Mouse (Mus musculus) fat pad, adult 2 months (tissue): ENCODE results near the gene Gdf5.
"Not testable (repeated sequence)": the region's sequence is repeated elsewhere in the genome, so short reads cannot be mapped to it uniquely, and the experiment has no call there.

Source experiments
- DNase-seq: peaks from one replicate; pipeline ENCODE4 v3.0.0-alpha.2; 2011; ENCODE audit warnings: low read depth, low spot score; ENCODE audit errors: extremely low read depth

The Gdf5 gene

DNA sequence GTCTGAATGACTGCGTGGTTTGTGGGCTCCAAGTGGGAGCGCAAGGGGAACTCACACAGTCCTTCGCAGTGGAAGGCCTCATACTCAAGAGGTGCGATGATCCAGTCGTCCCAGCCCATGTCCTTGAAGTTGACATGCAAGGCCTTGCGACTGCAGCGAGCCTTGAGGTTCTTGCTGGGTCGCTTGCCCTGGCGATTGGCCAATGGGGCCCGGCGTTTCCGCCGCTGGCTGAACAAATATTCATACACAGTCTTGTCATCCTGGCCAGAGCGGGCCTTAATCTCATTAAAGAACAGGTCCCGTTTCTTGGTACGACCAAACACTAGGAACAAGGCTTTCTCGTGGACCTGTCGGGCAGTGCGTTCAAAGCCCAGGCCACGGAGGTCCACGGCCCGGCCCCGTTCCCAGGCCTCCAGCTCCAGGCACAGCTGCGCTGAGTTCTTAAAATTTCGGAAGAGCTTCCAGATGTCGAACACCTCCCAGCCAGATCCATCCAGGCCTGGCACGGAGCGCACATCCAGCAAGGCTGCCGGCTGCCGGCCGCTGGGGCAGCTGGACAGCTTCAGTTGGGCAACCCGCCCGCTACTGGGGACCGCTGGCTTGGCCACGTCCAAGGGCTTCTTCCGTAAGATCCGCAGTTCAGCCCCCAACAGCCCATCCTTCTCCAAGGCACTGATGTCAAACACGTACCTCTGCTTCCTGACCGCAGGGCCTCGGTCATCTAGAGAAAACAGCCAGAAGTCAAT is 3.3 kb downstream of the Gdf5 start:
- no peak for DNase-seq

DNA sequence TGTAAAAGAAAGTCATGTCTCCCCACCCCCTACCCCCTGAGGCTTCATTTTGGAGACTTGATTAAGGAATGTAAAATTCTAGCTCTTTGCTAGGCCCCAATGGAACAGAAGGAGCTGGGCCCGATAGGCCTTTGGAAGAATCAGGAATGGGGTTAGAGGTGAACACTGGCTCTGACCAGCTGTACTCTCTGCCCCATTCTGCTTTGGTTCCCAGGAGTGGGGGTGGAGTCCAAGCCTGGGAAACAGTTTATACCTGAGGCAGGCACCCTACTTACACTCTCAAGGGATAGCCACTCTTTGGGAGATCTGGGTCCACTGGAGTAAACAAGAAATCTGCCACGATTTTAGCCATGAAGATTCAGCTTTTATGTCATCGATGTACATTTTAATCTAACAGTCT is 4.5 kb downstream of the Gdf5 start, which contains the start of gene Gm15557:
TSS of gene Gm15557 (plus strand) at position 48 of the 400 bp plus-strand sequence.
- no peak for DNase-seq

DNA sequence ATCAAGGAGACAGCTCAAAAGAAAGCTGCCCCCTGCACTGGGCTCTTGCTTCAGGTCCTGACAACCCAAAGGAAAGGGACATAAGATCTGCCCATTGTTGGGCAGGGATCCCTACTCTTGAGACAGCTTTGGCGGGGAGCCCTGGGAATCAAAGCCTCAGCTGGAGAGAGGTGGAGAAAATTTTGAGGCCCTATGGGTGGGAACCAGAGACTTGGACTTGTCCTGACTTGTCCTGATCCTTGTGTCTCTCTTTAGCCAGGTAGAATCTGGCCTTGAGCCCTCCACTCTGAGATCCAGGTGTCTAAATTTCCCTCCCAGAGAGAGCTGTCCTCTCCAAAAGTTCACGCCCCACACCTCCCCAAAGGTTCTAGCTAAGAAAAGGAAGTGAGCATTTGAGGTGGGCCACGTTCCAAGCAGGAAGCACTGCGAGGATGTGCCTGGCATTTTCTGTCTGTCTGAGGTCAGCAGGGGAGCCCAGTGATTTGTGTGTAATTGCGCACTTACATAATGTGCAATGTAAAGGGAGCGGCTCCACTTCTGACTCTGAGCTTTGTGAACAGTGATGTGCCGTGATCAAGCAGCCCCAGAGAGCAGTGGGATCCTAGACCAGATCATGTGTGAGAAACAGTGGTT is 5.2 kb downstream of the Gdf5 start:
- DNase-seq, result peak; percentile 90

DNA sequence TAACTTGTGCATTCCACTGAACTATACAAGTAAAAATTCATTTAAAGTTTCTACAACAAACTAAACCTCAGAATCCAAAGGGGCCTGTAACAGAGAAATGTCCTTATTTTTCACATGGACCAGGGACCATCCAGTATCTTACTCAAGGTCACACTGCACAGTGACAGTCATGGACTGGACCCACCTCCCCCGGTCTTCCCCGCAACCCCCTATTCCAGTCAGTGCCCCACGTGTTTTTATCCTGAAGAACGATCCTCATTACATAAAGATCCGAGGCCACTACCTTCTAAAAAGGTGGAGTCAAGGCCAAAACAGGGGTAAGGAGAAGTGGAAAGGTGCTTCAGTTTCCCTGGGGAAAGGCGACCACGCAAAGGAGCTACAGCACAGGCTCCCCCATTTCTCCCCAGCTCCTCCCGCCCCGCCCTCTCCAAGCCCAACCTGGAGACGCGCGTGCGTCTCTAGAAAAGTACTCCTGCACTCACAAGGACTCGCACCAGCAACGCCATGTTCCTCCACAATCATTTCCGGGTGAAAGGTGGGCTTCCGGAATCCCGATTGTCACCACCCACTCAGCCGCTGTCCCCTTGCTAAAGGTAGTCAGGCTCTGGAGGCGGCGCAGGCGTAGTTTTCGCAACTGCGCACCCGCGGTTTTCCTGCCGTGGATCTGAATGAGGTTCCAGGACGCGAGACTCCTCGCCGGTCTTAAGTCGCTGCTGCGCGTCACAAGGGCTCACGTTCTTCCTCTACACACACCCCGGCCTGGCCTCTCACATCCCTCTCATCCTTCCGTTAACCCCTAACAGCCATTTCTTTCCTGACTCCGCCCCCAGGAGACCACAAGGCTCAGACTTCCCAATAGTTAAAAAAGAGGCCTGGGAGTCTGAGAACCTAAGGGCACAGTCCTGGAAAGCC is 15.4 kb downstream of the Gdf5 start, which contains the start of gene Uqcc1:
TSS of gene Uqcc1 (minus strand) at position 780 of the 912 bp plus-strand sequence.
- no peak for DNase-seq

DNA sequence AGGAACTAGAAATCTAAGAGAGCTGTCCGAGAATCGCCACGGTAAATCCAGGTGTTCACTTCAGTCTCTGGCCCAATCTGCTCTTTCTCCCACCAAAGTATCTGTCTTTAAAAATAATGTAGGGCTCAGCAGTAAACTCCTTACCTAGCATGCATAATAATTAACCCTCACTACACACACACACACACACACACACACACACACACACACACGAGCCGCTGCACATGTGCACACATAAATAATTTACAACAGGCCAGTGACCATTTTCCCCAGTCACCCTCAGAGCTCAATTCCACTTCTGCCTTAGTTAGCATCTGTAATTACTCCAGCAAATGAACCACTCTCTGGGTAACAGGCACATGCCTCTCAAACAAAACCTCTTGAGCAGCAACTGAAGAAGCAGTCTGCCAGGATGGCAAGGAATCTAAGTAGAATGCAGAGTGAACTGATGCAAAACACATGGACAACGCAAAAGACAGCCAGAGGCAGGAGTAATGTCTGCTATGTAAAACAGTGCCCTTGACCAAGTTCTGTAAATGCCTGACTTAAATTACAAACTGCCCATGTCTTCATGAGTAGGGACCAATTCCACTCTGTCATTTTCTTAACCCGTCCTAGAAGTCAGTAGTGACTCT is 16.3 kb downstream of the Gdf5 start:
- no peak for DNase-seq

DNA sequence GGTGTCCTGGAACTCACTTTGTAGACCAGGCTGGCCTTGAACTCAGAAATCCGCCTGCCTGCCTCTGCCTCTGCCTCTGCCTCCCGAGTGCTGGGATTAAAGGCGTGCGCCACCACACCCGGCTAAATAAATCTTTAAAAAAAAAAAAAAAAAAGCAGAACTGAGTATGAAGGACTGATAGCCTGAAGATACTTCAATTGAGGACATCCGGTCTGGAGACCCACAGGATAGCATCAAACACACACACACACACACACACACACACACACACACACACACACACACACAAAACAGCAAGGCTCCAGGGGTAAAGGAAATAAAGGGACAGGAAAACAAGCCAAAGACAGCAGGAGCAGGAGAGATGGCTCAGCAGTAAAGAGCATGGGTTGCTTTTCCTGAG is 20.0 kb downstream of the Gdf5 start:
- DNase-seq, result not testable (repeated sequence)

DNA sequence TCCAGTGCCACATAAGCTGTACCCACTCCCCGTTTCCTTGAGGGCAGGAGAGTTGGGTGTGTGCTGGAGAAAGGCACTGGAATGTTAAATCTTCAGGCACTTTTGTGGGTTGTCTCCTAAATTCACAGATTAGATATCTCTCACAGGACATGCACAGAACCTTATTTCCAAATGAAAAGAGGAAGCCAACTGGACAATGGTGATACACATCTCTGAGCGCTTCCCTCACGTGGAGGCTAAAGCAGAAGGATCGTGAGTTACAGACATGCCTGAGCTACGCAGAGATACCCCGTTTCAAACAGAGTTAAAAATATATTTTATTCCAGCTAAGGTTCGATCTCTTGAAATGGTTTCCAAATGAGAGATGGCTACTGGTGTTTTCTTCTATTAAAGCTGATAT is 22.0 kb downstream of the Gdf5 start:
- no peak for DNase-seq

DNA sequence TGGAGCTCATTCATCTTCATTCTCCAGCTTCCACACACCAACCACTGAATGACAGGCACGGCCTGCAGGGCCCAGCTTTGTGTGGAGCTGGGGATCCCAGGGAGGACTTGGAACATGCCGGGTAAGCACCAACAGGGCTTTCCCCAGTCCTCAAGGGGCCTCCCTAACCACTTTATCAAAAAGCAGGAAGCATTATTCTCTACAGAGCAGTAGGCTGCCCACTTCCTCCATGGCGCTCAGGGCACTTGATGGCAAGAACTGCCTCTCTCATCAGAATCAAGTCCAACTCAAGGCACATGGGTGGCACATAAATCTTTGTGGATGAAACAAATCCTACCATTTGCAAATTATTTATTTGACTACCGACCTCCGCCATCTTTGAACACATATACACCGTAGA is 30.5 kb downstream of the Gdf5 start:
- no peak for DNase-seq

DNA sequence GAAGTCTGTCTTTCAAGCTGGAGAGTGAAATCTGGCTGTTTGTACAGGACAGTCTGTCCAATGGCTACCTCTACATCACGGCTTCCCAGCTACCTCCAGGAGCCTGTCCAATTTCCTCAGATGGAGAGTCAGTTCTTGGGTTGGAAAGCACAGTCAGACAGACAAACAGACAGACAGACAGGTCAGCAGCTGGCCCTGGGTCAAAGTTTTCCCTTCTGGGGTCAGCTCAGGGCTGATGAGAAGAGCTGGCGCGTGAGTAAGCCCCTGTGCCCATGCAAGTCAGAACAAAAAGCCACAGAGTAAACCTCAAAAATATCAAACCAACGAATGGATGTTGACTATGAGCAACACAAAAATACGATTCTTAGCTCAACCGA is 41.5 kb downstream of the Gdf5 start:
- DNase-seq, result no peak

DNA sequence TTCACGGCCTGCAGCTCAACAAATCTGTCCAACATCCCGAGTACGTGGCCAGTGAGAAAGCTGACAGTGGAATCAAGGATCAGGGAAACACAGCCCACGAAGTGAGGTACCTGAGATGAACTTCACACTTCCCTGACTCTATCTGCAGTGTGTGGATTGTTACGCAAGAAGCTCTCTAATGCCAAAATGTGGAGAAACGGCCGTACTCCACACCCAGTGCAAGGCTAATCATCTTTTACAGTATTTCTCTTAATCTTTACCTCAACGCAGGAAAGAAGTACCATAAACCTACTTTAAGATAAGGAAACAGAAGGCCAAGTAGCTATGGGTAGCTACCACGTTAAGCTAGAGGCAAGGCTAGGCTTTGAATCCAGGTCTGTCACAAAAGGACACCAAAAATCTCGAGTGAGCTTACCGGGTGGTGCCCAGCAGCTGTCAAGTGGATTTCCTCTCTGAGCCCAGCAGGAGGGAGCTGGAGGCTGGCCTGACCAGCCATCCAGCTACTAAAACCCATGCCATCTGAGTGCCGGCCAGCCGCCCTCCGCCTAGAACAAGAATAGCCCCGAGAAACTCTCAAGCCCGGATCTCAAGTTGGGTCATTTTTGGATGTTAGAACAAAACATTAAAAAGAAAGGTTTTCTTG is 42.1 kb downstream of the Gdf5 start:
- DNase-seq, result no peak

DNA sequence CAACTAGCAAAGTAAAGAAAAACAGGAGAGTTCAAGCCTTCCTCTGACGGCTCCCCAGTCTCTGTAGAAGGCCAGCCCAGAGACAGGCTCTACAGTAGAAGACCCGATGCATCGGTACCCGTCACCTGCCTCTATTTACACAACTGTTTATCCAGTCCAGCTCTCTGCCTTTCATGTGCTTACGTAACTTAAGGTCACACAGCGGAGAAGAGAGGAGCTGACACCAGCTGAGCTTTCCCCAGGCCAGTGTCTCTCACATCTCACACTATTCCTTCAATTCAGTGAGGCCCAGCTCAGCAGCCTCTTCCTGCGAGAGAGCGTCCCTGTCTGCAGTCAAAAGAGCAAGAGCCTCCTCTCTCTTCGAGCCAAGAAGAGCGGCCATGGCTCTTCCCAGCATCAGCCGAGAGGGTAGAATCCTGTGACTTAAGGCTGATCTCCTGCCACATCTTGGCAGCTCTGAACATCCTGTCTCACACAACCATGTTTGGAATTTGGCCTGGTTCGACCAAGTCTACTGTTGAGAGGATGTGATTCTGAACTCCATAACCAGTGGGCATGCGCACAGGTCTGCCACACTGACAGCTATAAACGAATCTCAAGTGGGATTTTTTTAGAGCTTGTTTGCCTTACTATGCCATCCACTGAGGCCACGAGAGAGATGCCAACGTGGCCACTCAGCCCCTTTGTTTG is 50.0 kb downstream of the Gdf5 start:
- DNase-seq, result no peak

DNA sequence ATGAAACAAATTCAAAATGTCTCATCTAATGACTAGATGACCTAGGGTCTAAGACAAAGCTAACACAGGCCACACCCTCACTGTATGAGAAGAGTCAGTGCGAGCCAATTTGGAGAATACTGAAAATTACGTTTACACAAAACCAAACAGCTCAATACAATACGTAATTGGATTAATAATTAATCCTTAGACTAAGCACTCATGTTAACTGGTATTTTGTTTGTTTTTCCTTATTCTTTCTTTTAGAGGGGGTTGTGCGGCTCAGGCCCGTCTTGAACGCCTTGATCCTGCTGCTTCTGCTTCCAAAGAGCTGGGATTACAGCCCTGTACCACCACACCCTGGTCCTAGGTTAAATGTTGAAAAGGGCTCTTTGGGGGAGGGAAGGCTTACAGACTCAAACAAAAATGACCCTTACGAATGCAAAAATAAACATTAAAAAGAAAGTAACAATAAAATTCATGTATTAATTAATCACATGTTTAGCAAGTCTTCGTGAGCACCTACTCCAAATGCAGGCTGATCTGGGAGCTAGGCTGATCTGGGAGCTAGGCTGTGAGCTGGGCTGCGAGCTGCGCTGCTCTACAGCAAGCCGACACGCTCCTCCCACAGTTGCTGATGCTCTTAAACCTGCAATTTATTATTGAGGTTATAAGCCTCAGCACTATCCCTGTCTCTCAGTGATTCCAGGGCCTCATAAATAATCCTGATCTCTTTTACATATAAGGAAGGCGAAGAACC is 50.7 kb downstream of the Gdf5 start:
- no peak for DNase-seq
